Mouse (Mus musculus) effector memory CD4-positive, alpha-beta T cell, adult 5 months (primary cell): ENCODE measurements around the gene C1qtnf2. TPM values are rescaled to one million over a fixed set of nuclear protein-coding genes. Genes with fewer than 3 reads are reported as not detected.

Experiments used
- polyA plus RNA-seq: library from polyadenylated mRNA; unstranded; fragments of 100-300 nt; shearing (Covaris generic); gene quantifications from one replicate; pipeline ENCODE4 v1.2.1, GENCODE M21; 2017

The C1qtnf2 gene
- not detected for polyA plus RNA-seq

GRCm38 (mm10) chr11:43474225-43474774 is at the start of gene C1qtnf2:
Gene C1qtnf2 (plus strand): TSS chr11:43474276.

GRCm38 (mm10) chr11:43425824-43426413 is 48.2 kb upstream of the C1qtnf2 start, which contains the start of gene Pttg1:
Gene Pttg1 (minus strand): TSS chr11:43426251.

GRCm38 (mm10) chr11:43433254-43434023 is 40.6 kb upstream of the C1qtnf2 start, which contains the start of gene Slu7:
Gene Slu7 (plus strand): TSS chr11:43433744.

GRCm38 (mm10) chr11:43528683-43529499 is 54.8 kb downstream of the C1qtnf2 start, which contains the start of gene Ccnjl:
Gene Ccnjl (plus strand): TSS chr11:43528784.

Other genes starting within 250 kb of the C1qtnf2 start
- 205 TPM for gene Pttg1, start 48.0 kb upstream of the C1qtnf2 start, polyA plus RNA-seq
- 98.0 TPM for gene Slu7, start 40.5 kb upstream of the C1qtnf2 start, polyA plus RNA-seq
- not detected for gene Ccnjl, start 54.5 kb downstream of the C1qtnf2 start, polyA plus RNA-seq
- not detected for gene 4933415A04Rik, start 112.8 kb downstream of the C1qtnf2 start, polyA plus RNA-seq
- gene Fabp6, start 127.3 kb downstream of the C1qtnf2 start, polyA plus RNA-seq, result not detected
- 61.5 TPM for gene Pwwp2a, start 207.7 kb downstream of the C1qtnf2 start, polyA plus RNA-seq